Mouse (Mus musculus) limb, embryonic 14.5 days (tissue): Measurements from ENCODE around the gene 4931409K22Rik. TPM values are rescaled to one million over a fixed set of nuclear protein-coding genes. Genes with fewer than 3 reads are reported as not detected.
A peak's percentile ranks its signal among the peaks of the same experiment; 100 is the strongest.

Source experiments
- ATAC-seq: fragments of 200-750 bp; cut with Nextera tagmentation; 2 replicates; pipeline ENCODE4 v1.8.0; 2017; ENCODE audit warnings: low read depth, moderate number of reproducible peaks, moderate TSS enrichment; ENCODE audit not compliant: low FRiP score
- DNase-seq: peaks from one replicate; pipeline ENCODE4 v3.0.0-alpha.2; 2015; ENCODE audit warnings: low spot score
- H3K27ac ChIP-seq: fragments of 300-500 bp; sonication (generic); replicated peaks from 2 replicates; pipeline ENCODE4 v1.5.1; 2014; ENCODE audit warnings: low read depth, mild to moderate bottlenecking, low read length, moderate library complexity, mixed read lengths
- H3K27me3 ChIP-seq: fragments of 300-500 bp; sonication (generic); 2 replicates; pipeline ENCODE4 v1.6.1; 2014; ENCODE audit warnings: low read length, mixed read lengths; ENCODE audit not compliant: control insufficient read depth, insufficient read depth
- H3K36me3 ChIP-seq: fragments of 300-500 bp; sonication (generic); 2 replicates; pipeline ENCODE4 v1.6.1; 2014; ENCODE audit warnings: mild to moderate bottlenecking, low read length, moderate library complexity, mixed read lengths; ENCODE audit not compliant: control insufficient read depth, insufficient read depth
- H3K4me1 ChIP-seq: fragments of 300-500 bp; sonication (generic); 2 replicates; pipeline ENCODE4 v1.6.1; 2014; ENCODE audit warnings: antibody characterized with exemption, low read length, mixed read lengths; ENCODE audit not compliant: control insufficient read depth, insufficient read depth
- H3K4me2 ChIP-seq: fragments of 300-500 bp; sonication (generic); replicated peaks from 2 replicates; pipeline ENCODE4 v1.6.1; 2014; ENCODE audit warnings: low read depth, mild to moderate bottlenecking, low read length, moderate library complexity; ENCODE audit not compliant: severe bottlenecking
- H3K4me3 ChIP-seq: fragments of 300-500 bp; sonication (generic); replicated peaks from 2 replicates; pipeline ENCODE4 v1.5.1; 2014; ENCODE audit warnings: low read length
- H3K9ac ChIP-seq: fragments of 300-500 bp; sonication (generic); 2 replicates; pipeline ENCODE4 v1.6.1; 2014; ENCODE audit warnings: mild to moderate bottlenecking, low read depth, low read length, moderate library complexity; ENCODE audit not compliant: severe bottlenecking
- H3K9me3 ChIP-seq: fragments of 300-500 bp; sonication (generic); 2 replicates; pipeline ENCODE4 v1.6.1; 2016; ENCODE audit warnings: low read length; ENCODE audit not compliant: control insufficient read depth
- POLR2A ChIP-seq: fragments of 200-500 bp; IDR thresholded peaks from 2 replicates; pipeline ENCODE4 v1.8.0; 2012; ENCODE audit warnings: inconsistent platforms, mild to moderate bottlenecking, moderate library complexity, borderline replicate concordance; ENCODE audit not compliant: insufficient read depth, insufficient read length; ENCODE audit errors: extremely low read depth
- WGBS: fragments of 180-500 bp; shearing (Covaris S2); extraction: QIAGEN DNeasy Blood & Tissue Kit; methylation state at CpG from one replicate; pipeline ENCODE4 v1.1.7; 2014; 5-methylcytosine and 5-hydroxymethylcytosine counted together
- polyA plus RNA-seq, 2 experiments: library from polyadenylated mRNA; depleted of rRNA in 1 of 2; stranded (reverse) in 1 of 2; unstranded in 1 of 2; fragments of >200 nt; fragmentation: Nextera tagmentation in 1 of 2; extraction: Ambion mirVana in 1 of 2; gene quantifications; 2 replicates each; pipeline versions ENCODE4 v1.2.1 to v1.2.3; 2012 to 2014

4931409K22Rik gene
- polyA plus RNA-seq, 2 experiments, result 0.12 to 0.35 TPM

- no peak overlapping the region for H3K9ac ChIP-seq
- ATAC-seq (no peak), DNase-seq (peak; percentile 63)
- WGBS, result 80% methylated on average over 2 of the region's 2 CpGs
- peak overlapping the region; percentile 76; the same call in 1 of the 2 replicates for H3K4me3 ChIP-seq
- peak overlapping the region; percentile 100; the same call in 1 of the 2 replicates for H3K27ac ChIP-seq
- peaks cover 16% of the 10 kb centered on the region for H3K36me3 ChIP-seq
- no peak for TF ChIP-seq POLR2A
- peaks cover 55% of the 10 kb centered on the region for H3K4me1 ChIP-seq
- H3K27me3 ChIP-seq, result no peaks in the 10 kb centered on the region
- peak overlapping the region; percentile 95 for H3K4me2 ChIP-seq
- no peaks in the 10 kb centered on the region for H3K9me3 ChIP-seq
Measured at GRCm38 (mm10) chr5:24600236-24600635, 43.6 kb upstream of the 4931409K22Rik start.

DNA sequence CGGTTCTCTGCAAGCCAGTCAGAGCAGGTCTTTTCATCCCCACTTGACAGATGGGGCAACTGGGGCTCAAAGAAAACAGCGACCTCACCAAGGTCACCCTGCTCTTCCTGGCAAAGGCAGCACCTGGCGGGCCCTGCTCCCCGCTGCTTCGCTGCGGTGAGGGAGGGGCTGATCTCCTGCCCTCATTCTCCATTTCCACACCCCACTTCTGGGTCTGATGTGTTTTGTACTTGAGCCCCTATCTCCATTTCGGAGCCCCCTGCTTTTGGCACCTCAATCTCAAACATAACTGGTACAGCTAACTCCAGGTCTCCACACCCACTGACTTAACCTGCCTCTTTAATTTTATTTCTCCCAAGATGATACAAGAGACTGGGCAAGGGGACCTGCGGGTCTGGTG, 42.5 kb upstream of the 4931409K22Rik start:
- peaks cover 52% of the 10 kb centered on the region for H3K4me1 ChIP-seq
- H3K4me2 ChIP-seq, result peak overlapping the region; percentile 98
- 16% methylated on average over 8 of the region's 8 CpGs for WGBS
- H3K36me3 ChIP-seq, result peaks cover 27% of the 10 kb centered on the region
- H3K27ac ChIP-seq, result no peak overlapping the region
- H3K9ac ChIP-seq, result peak overlapping the region; percentile 56
- TF ChIP-seq POLR2A, result no peak
- no peaks in the 10 kb centered on the region for H3K9me3 ChIP-seq
- peak overlapping the region; percentile 47 for H3K4me3 ChIP-seq
- H3K27me3 ChIP-seq, result no peaks in the 10 kb centered on the region
- DNase-seq (no peak), ATAC-seq (no peak)

GRCm38 (mm10) chr5:24598570-24599006, 42.0 kb upstream of the 4931409K22Rik start:
- 1% methylated on average over 36 of the region's 41 CpGs for WGBS
- peak overlapping the region; percentile 56 for H3K9ac ChIP-seq
- H3K4me1 ChIP-seq, result peaks cover 46% of the 10 kb centered on the region
- H3K9me3 ChIP-seq, result no peaks in the 10 kb centered on the region
- no peaks in the 10 kb centered on the region for H3K27me3 ChIP-seq
- H3K4me3 ChIP-seq, result peak overlapping the region; percentile 47
- ATAC-seq (no peak), DNase-seq (no peak)
- peaks cover 32% of the 10 kb centered on the region for H3K36me3 ChIP-seq
- H3K4me2 ChIP-seq, result peak overlapping the region; percentile 98
- TF ChIP-seq POLR2A, result no peak
- H3K27ac ChIP-seq, result no peak overlapping the region

DNA sequence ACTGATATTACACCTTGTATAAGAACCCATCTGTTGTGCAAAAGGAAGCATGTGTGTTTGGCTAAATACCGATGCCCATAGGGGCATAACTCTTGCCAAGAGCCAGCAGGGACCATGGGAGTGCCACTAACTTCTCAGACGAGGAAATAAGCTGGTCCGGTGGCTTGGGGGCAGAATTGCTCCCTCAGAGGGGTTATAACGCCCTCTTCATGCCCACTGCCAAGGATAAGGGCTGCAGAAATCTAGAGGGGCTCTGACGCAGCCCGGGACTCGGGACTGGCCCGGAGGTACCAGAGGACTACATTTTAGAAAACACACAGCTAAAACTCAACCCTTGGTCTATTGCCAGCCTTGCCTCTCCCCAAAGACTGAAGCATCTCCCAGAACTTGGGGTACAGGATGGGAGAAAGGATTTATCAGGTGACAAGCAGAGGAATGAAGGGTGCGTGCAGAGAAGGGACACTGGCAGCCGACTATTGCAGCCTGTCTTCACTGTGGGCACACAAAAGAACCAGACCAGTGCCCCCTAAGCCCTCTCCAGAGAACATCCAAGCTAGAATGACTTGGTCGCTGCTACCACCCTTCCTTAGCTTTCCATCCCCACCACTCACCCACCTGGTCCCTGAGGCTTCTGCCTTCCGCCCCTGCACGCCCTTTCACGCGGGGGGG, 41.4 kb upstream of the 4931409K22Rik start:
- Histone ChIP-seq H3K4me1 (peaks cover 41% of the 10 kb centered on the region), H3K4me2 (peak overlapping the region; percentile 98), H3K36me3 (peaks cover 38% of the 10 kb centered on the region), H3K9me3 (no peaks in the 10 kb centered on the region), H3K27ac (no peak overlapping the region), H3K4me3 (peak overlapping the region; percentile 47), H3K27me3 (no peaks in the 10 kb centered on the region), H3K9ac (peak overlapping the region; percentile 56)
- ATAC-seq (no peak), DNase-seq (no peak)
- TF ChIP-seq POLR2A, result no peak
- 24% methylated on average over 15 of the region's 15 CpGs for WGBS

DNA sequence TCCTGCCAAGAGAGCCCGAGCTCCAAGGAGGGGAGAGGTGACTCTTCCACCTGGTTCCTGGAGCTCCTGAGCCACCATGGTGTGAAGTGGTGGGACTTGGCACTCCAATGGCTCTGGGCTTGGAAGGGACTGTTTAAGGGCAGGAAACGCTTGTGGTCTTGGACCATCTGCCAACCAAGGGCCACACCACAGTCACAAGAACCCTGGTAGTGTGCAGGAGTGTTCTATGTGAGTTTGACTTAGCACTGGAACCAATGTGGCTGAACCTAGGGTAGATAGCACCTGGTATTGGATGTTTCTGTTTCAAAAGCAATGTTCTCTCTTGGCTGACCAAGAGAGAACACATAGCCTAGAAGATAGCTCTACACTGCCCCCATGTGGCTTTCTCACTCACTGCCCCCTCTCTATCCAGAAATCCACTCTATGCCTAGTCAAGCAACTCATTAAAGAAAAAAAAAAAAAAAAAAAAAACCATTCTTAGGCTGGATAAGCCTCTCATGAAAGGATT, 40.7 kb upstream of the 4931409K22Rik start:
- Histone ChIP-seq H3K4me3 (no peak overlapping the region), H3K9ac (no peak overlapping the region), H3K36me3 (peaks cover 45% of the 10 kb centered on the region), H3K9me3 (no peaks in the 10 kb centered on the region), H3K4me1 (peaks cover 38% of the 10 kb centered on the region), H3K27ac (no peak overlapping the region), H3K27me3 (no peaks in the 10 kb centered on the region), H3K4me2 (no peak overlapping the region; the same call in 1 of the 2 replicates)
- no peak for TF ChIP-seq POLR2A
- peak; percentile 35; the same call in 1 of the 2 replicates for ATAC-seq
- 44% methylated on average over 2 of the region's 2 CpGs for WGBS
- DNase-seq, result peak; percentile 91
